Mouse (Mus musculus) heart, postnatal 0 days (tissue): ENCODE data around the gene Rdh7. TPM values are rescaled to one million over a fixed set of nuclear protein-coding genes. Genes with fewer than 3 reads are reported as not detected.

Experiments used
- polyA plus RNA-seq: library from polyadenylated mRNA; unstranded; fragments of >200 nt; fragmentation: Nextera tagmentation; extraction: Ambion mirVana; gene quantifications from 2 replicates; pipeline ENCODE4 v1.2.1, GENCODE M21; 2015
- total RNA-seq: library from RNA; depleted of rRNA; stranded (reverse); fragments of >200 nt; gene quantifications from 2 replicates; pipeline ENCODE4 v1.2.3, GENCODE M21; 2014; ENCODE audit warnings: low replicate concordance; rRNA removed

Gene Rdh7
- total and polyA plus RNA-seq, 2 experiments from 2014 or later, result not detected

Other genes starting within 250 kb of the Rdh7 start
- 38.1 and 42.3 TPM in 2 replicates for gene Stat6, start 245.8 kb downstream of the Rdh7 start, total RNA-seq
- gene Stat6, start 245.8 kb downstream of the Rdh7 start, polyA plus RNA-seq, result 24.0 and 24.6 TPM in 2 replicates
- gene Nemp1, start 221.9 kb downstream of the Rdh7 start, total RNA-seq, result 10.0 and 16.0 TPM in 2 replicates
- gene Nemp1, start 221.9 kb downstream of the Rdh7 start, polyA plus RNA-seq, result 4.2 and 4.5 TPM in 2 replicates
- 15.3 and 17.0 TPM in 2 replicates for gene Nab2, start 220.2 kb downstream of the Rdh7 start, total RNA-seq
- gene Nab2, start 220.2 kb downstream of the Rdh7 start, polyA plus RNA-seq, result 4.0 and 5.3 TPM in 2 replicates
- gene Myo1a, start 183.6 kb downstream of the Rdh7 start, total RNA-seq, result not detected in 2 replicates
- 0.04 and 0.05 TPM in 2 replicates for gene Myo1a, start 183.6 kb downstream of the Rdh7 start, polyA plus RNA-seq
- not detected in 2 replicates for gene Tac2, start 164.3 kb downstream of the Rdh7 start, total RNA-seq
- gene Tac2, start 164.3 kb downstream of the Rdh7 start, polyA plus RNA-seq, result 0.23 and 0.25 TPM in 2 replicates
- 5.2 and 5.8 TPM in 2 replicates for gene Zbtb39, start 149.3 kb downstream of the Rdh7 start, total RNA-seq
- gene Zbtb39, start 149.3 kb downstream of the Rdh7 start, polyA plus RNA-seq, result 0.94 and 1.1 TPM in 2 replicates
- gene Gpr182, start 137.1 kb downstream of the Rdh7 start, total RNA-seq, result 13.6 and 20.6 TPM in 2 replicates
- gene Gpr182, start 137.1 kb downstream of the Rdh7 start, polyA plus RNA-seq, result 9.9 and 11.2 TPM in 2 replicates
- gene Rdh1, start 129.1 kb downstream of the Rdh7 start, total RNA-seq, result not detected in 2 replicates
- gene Rdh1, start 129.1 kb downstream of the Rdh7 start, polyA plus RNA-seq, result not detected in 2 replicates
- gene Rdh16f1, start 129.0 kb downstream of the Rdh7 start, total RNA-seq, result not detected in 2 replicates
- 0.22 TPM in 1 of 2 replicates, not detected in the other for gene Rdh16f1, start 129.0 kb downstream of the Rdh7 start, polyA plus RNA-seq
- gene Rdh9, start 112.4 kb downstream of the Rdh7 start, total RNA-seq, result 0.04 and 0.27 TPM in 2 replicates
- 0.34 TPM in 1 of 2 replicates, not detected in the other for gene Rdh9, start 112.4 kb downstream of the Rdh7 start, polyA plus RNA-seq
- gene Rdh16, start 87.7 kb downstream of the Rdh7 start, total RNA-seq, result not detected in 2 replicates
- not detected in 2 replicates for gene Rdh16, start 87.7 kb downstream of the Rdh7 start, polyA plus RNA-seq
- not detected in 2 replicates for gene Rdh19, start 38.9 kb downstream of the Rdh7 start, total RNA-seq
- gene Rdh19, start 38.9 kb downstream of the Rdh7 start, polyA plus RNA-seq, result not detected in 2 replicates
- not detected in 2 replicates for gene Rdh16f2, start 22.3 kb downstream of the Rdh7 start, total RNA-seq
- not detected in 2 replicates for gene Rdh16f2, start 22.3 kb downstream of the Rdh7 start, polyA plus RNA-seq
- gene Sdr9c7, start 9.7 kb upstream of the Rdh7 start, total RNA-seq, result not detected in 2 replicates
- not detected in 2 replicates for gene Sdr9c7, start 9.7 kb upstream of the Rdh7 start, polyA plus RNA-seq
- not detected in 2 replicates for gene Hsd17b6, start 118.8 kb upstream of the Rdh7 start, total RNA-seq
- gene Hsd17b6, start 118.8 kb upstream of the Rdh7 start, polyA plus RNA-seq, result not detected in 2 replicates
- gene Prim1, start 126.4 kb upstream of the Rdh7 start, total RNA-seq, result 10.0 and 21.1 TPM in 2 replicates
- 16.1 and 19.1 TPM in 2 replicates for gene Prim1, start 126.4 kb upstream of the Rdh7 start, polyA plus RNA-seq
- gene Naca, start 146.8 kb upstream of the Rdh7 start, total RNA-seq, result 307 and 346 TPM in 2 replicates
- gene Naca, start 146.8 kb upstream of the Rdh7 start, polyA plus RNA-seq, result 370 and 382 TPM in 2 replicates
- 48.4 and 59.2 TPM in 2 replicates for gene Ptges3, start 170.1 kb upstream of the Rdh7 start, total RNA-seq
- 209 and 211 TPM in 2 replicates for gene Ptges3, start 170.1 kb upstream of the Rdh7 start, polyA plus RNA-seq
- gene Atp5b, start 194.5 kb upstream of the Rdh7 start, total RNA-seq, result 19,517 and 23,614 TPM in 2 replicates
- gene Atp5b, start 194.5 kb upstream of the Rdh7 start, polyA plus RNA-seq, result 9,758 and 9,784 TPM in 2 replicates
- gene Baz2a, start 202.8 kb upstream of the Rdh7 start, total RNA-seq, result 15.8 and 16.7 TPM in 2 replicates
- 7.2 and 7.7 TPM in 2 replicates for gene Baz2a, start 202.8 kb upstream of the Rdh7 start, polyA plus RNA-seq